Mouse (Mus musculus) lung, embryonic 16.5 days (tissue): ENCODE measurements at regions not wholly inside any gene's neighbourhood (a gene's known extent, or its start where the extent isn't known, plus 50 kb on each side); places are given as distances from the start of the nearest gene placed in this dataset.
"Not testable (repeated sequence)": the region's sequence is repeated elsewhere in the genome, so short reads cannot be mapped to it uniquely, and the experiment has no call there.

Source experiments
- ATAC-seq: fragments of 200-750 bp; cut with Nextera tagmentation; 2 replicates; pipeline ENCODE4 v1.8.0; 2017; ENCODE audit warnings: low read depth, mild to moderate bottlenecking, moderate library complexity
- H3K27ac ChIP-seq: fragments of 300-500 bp; sonication (generic); 2 replicates; pipeline ENCODE4 v1.5.1; 2014; ENCODE audit warnings: mild to moderate bottlenecking, control low read depth, low read length
- H3K27me3 ChIP-seq: fragments of 300-500 bp; sonication (generic); 2 replicates; pipeline ENCODE4 v1.6.1; 2014; ENCODE audit warnings: low read depth, low read length, mixed read lengths; ENCODE audit not compliant: control insufficient read depth, insufficient read depth
- H3K36me3 ChIP-seq: fragments of 300-500 bp; sonication (generic); 2 replicates; pipeline ENCODE4 v1.6.1; 2014; ENCODE audit warnings: low read length; ENCODE audit not compliant: control insufficient read depth, insufficient read depth
- H3K4me1 ChIP-seq: fragments of 300-500 bp; sonication (generic); replicated peaks from 2 replicates; pipeline ENCODE4 v1.6.1; 2014; ENCODE audit warnings: low read length, mixed read lengths; ENCODE audit not compliant: control insufficient read depth, insufficient read depth
- H3K4me2 ChIP-seq: fragments of 300-500 bp; sonication (generic); 2 replicates; pipeline ENCODE4 v1.6.1; 2014; ENCODE audit warnings: low read depth, low read length, control low read depth
- H3K4me3 ChIP-seq: fragments of 300-500 bp; sonication (generic); 2 replicates; pipeline ENCODE4 v1.5.1; 2014; ENCODE audit warnings: mild to moderate bottlenecking, low read length, control low read depth
- H3K9ac ChIP-seq: fragments of 300-500 bp; sonication (generic); 2 replicates; pipeline ENCODE4 v1.6.1; 2014; ENCODE audit warnings: low read length, control low read depth
- H3K9me3 ChIP-seq: fragments of 300-500 bp; sonication (generic); 2 replicates; pipeline ENCODE4 v1.6.1; 2016; ENCODE audit warnings: low read length; ENCODE audit not compliant: control insufficient read depth
- WGBS: fragments of 180-500 bp; shearing (Covaris S2); extraction: QIAGEN DNeasy Blood & Tissue Kit; methylation state at CpG from one replicate; pipeline ENCODE4 v1.1.7; 2014; 5-methylcytosine and 5-hydroxymethylcytosine counted together

DNA sequence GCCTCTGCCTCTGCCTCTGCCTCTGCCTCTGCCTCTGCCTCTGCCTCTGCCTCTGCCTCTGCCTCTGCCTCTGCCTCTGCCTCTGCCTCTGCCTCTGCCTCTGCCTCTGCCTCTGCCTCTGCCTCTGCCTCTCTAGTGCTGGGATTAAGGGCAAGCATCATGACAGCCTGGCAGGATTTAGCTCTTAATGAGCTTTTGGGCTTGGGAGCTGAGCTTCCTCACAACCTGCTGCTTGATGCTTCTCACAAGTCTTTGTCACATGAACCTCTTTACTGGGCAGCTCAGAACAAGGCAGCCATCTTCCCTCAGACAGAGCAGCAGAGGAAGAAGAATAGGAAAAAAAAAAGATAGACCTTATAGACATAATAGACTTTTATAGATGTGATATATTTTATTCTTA is 152.6 kb downstream of the Gm5426 start:
- not testable (repeated sequence) for H3K4me2 ChIP-seq, H3K27me3 ChIP-seq, ATAC-seq, H3K9ac ChIP-seq, H3K9me3 ChIP-seq, H3K36me3 ChIP-seq, H3K4me3 ChIP-seq, H3K4me1 ChIP-seq, H3K27ac ChIP-seq

DNA sequence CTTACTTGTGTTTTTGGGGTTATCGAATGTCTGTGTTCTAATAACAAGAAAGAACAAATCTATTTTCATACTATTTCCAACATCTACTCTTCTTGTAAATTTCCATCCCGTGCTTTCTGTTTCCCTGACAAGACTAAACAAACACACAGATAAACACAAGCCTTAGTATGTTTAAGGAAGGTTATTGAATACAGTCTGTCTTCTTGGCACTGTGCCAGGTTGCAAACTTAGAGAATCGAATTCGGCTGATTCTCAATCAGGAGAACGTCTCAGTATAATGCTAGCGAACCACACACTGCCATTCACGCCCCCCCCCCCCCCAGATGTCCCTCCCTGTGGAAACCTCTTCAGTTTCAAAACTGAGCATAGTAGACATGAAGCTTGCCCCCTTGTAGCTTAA is 157.2 kb downstream of the Gm5426 start:
- no peaks in the 10 kb centered on the region for H3K36me3 ChIP-seq
- ATAC-seq: no peak
- H3K4me2 ChIP-seq: no peak overlapping the region
- no peaks in the 10 kb centered on the region for H3K9me3 ChIP-seq
- 34% methylated on average over 7 of the region's 7 CpGs for WGBS
- peaks cover 3% of the 10 kb centered on the region; the same call in 1 of the 2 replicates for H3K4me1 ChIP-seq
- no peaks in the 10 kb centered on the region for H3K27me3 ChIP-seq
- no peak overlapping the region for H3K27ac ChIP-seq
- no peak overlapping the region for H3K9ac ChIP-seq
- H3K4me3 ChIP-seq: no peak overlapping the region

DNA sequence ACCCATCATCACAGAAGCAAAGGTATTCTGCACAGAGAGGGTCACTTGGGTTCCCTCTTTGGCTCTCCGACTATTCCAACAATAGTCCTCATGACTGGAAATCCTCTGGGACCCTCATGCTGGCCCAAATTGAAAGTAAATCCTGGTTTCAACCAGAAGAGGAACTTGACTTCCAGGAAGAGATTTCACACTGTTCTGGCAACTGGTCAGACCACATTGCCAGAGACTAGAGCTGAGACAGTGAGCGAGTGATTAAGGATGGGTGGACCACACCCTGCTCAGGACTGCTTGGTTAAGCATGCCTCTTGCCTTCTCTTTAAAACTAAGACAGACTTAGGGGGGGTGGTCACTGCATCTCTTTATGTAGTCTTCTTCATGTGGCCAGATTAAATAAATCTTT is 158.3 kb downstream of the Gm5426 start:
- no peaks in the 10 kb centered on the region for H3K9me3 ChIP-seq
- peaks cover 3% of the 10 kb centered on the region; the same call in 1 of the 2 replicates for H3K4me1 ChIP-seq
- no peak overlapping the region for H3K4me3 ChIP-seq
- WGBS: 71% methylated on average over 2 of the region's 2 CpGs
- no peak overlapping the region for H3K27ac ChIP-seq
- no peak for ATAC-seq
- H3K27me3 ChIP-seq: no peaks in the 10 kb centered on the region
- no peaks in the 10 kb centered on the region for H3K36me3 ChIP-seq
- no peak overlapping the region for H3K4me2 ChIP-seq
- H3K9ac ChIP-seq: no peak overlapping the region

DNA sequence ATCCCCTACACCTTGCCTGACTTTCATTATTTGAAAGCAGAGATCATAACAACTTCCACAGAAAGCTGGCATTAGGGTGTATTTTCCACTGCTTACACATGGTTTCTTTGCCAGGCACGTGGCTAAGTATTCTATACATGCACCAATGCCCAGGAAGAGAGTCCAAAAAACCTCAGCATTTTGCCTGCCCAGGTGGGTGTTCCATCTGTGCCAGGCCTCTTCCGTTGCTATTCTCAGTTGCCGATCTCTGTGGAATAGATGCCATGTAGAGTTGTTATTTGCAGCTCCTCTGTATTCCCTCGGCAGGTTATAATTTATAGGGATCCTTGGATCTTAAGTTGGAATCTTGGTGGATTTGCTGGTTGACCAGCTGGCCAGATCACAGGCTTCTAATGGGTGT is 161.3 kb downstream of the Gm5426 start:
- no peaks in the 10 kb centered on the region for H3K36me3 ChIP-seq
- no peak for ATAC-seq
- H3K27ac ChIP-seq: no peak overlapping the region
- H3K9ac ChIP-seq: no peak overlapping the region
- no peaks in the 10 kb centered on the region for H3K27me3 ChIP-seq
- no peaks in the 10 kb centered on the region for H3K9me3 ChIP-seq
- H3K4me1 ChIP-seq: peaks cover 3% of the 10 kb centered on the region; the same call in 1 of the 2 replicates
- H3K4me2 ChIP-seq: no peak overlapping the region
- WGBS: 91% methylated on average over 4 of the region's 4 CpGs
- no peak overlapping the region for H3K4me3 ChIP-seq

DNA sequence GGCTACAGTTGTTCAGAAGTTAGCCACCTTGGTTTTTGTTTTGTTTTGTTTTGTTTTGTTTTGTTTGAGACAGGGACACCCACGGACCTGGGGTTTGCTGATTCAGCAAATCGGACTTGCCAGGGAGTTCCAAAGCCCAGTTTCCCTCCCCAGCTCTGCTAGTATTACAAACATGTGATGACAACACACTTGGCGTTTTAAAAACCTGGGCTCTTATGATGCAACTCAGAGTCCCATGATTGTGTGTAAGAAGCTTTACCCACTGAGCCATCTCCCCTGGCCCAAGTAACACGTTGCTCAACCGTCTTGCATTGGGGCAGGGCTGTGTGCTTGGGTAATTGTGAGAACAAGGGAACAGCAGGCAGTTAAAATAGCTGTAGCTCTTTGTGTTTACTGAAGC is 162.2 kb downstream of the Gm5426 start:
- peaks cover 3% of the 10 kb centered on the region; the same call in 1 of the 2 replicates for H3K4me1 ChIP-seq
- WGBS: 79% methylated on average over 5 of the region's 5 CpGs
- no peaks in the 10 kb centered on the region for H3K9me3 ChIP-seq
- H3K4me3 ChIP-seq: no peak overlapping the region
- no peak overlapping the region for H3K4me2 ChIP-seq
- H3K36me3 ChIP-seq: no peaks in the 10 kb centered on the region
- no peaks in the 10 kb centered on the region for H3K27me3 ChIP-seq
- no peak overlapping the region for H3K9ac ChIP-seq
- ATAC-seq: no peak
- no peak overlapping the region for H3K27ac ChIP-seq

DNA sequence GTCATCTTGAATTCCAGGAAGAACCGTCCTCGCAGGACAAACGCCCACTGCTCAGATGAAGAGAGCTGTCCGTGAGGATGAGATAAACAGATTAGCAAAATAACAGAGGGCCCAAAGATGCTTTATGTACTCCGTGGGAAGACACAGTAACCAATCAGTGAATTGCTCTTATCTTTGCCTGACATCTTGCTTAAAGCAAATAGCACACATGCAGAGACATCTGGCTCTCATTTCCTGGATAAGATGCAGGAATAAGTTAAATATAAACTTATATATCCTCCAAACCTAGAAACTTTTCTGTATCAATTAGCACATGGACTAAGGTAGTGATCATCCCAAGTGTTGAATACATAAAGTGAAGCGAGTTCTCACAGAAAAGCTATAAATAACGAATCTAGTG is 169.3 kb downstream of the Gm5426 start:
- Histone ChIP-seq H3K27ac (no peak overlapping the region), H3K4me1 (peaks cover 14% of the 10 kb centered on the region), H3K9ac (no peak overlapping the region), H3K4me2 (no peak overlapping the region), H3K27me3 (no peaks in the 10 kb centered on the region), H3K36me3 (no peaks in the 10 kb centered on the region), H3K4me3 (no peak overlapping the region), H3K9me3 (no peaks in the 10 kb centered on the region)
- WGBS: 54% methylated on average over 7 of the region's 7 CpGs
- no peak for ATAC-seq

DNA sequence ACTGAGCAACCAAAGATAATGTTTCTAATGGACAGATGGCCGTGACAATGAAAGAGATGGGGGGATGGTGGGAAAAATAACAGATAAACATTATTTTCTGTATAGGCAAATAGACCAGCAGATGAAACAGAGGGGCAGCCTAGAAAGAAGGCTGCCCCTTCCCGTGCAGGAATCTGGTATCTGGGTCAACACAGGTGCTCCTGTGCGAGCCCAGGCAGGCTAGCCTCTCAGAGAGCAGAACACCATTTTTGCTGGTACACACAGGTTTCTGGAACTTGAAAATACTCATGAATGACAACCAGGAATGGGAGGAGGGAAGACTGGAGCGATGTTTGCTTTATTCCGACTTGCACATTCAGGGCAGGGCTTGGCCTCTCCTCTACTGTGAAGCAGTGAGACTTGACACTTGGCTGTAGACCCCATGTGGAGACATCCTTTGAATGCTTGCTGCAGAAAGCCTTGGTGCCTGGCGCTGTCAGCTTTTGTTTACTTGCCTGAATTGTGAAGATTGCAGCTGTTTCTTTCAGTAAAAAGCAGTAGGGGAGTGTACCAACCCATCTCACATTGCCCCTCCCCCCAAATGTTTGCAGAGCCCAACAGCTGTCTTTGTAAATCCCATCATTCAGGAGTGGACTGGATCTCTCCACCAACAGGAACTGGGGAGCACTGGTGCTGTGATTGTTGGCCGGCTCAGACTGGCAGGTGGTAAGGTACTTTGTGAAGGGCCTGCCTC is 172.5 kb downstream of the Gm5426 start:
- no peaks in the 10 kb centered on the region for H3K27me3 ChIP-seq
- H3K4me1 ChIP-seq: peaks cover 14% of the 10 kb centered on the region
- H3K9me3 ChIP-seq: peaks cover 9% of the 10 kb centered on the region
- H3K4me2 ChIP-seq: no peak overlapping the region
- no peak overlapping the region for H3K4me3 ChIP-seq
- 15% methylated on average over 7 of the region's 7 CpGs for WGBS
- H3K27ac ChIP-seq: 0 out of 2 replicates have a peak overlapping the region, but pooled peaks have one; percentile 24
- ATAC-seq: peak; percentile 93
- no peak overlapping the region for H3K9ac ChIP-seq
- no peaks in the 10 kb centered on the region for H3K36me3 ChIP-seq

DNA sequence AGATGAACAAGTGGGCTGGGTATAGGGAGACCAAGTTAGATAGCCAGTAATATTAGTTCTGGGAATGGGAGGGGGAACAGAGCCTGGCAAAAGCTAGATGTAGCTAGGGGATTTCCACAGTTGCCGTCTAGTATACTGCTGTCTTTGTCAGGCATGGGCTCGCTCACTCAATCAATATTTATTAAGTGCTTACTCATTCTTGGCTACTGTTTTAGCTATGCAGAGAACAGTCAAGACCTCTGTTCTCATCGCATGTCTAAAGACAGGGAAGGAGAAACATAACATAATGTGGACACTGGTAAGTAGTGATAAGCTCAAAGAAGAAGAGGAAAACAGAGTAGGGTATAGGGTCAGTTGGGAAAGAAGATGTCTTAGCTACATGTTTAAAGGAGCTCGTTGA is 173.4 kb downstream of the Gm5426 start:
- ATAC-seq: peak; percentile 9
- no peak overlapping the region for H3K27ac ChIP-seq
- peaks cover 9% of the 10 kb centered on the region for H3K9me3 ChIP-seq
- H3K4me3 ChIP-seq: no peak overlapping the region
- 39% methylated on average over 4 of the region's 4 CpGs for WGBS
- H3K4me1 ChIP-seq: peaks cover 14% of the 10 kb centered on the region
- no peaks in the 10 kb centered on the region for H3K27me3 ChIP-seq
- no peaks in the 10 kb centered on the region for H3K36me3 ChIP-seq
- no peak overlapping the region for H3K9ac ChIP-seq
- H3K4me2 ChIP-seq: no peak overlapping the region

DNA sequence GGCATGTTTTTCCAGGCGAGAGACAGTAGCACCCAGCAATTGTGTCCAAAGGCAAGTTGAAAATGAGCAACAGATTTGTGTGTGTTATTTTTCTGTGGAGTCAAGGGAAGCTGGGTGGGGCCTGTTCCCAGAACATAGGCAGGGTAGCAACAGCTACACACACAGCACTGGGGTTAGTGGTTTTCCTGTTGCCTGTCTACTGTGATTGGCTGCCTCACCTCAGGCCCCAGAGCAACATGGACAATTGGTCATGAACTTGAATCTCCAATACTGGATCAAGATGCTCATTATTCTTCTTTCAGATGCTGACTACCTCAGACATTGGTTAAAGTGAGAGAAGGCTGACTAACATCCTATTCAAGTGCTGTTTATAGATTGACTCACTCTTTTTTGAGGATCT is 188.9 kb downstream of the Gm5426 start:
- Histone ChIP-seq H3K4me2 (no peak overlapping the region), H3K4me1 (no peaks in the 10 kb centered on the region), H3K4me3 (no peak overlapping the region), H3K27me3 (no peaks in the 10 kb centered on the region), H3K9ac (no peak overlapping the region), H3K27ac (no peak overlapping the region), H3K9me3 (no peaks in the 10 kb centered on the region), H3K36me3 (no peaks in the 10 kb centered on the region)
- 77% methylated on average over 1 of the region's 1 CpGs for WGBS
- no peak for ATAC-seq
